Mouse (Mus musculus): ENCODE data around the gene Wdr82. TPM values are rescaled to one million over a fixed set of nuclear protein-coding genes. Genes with fewer than 3 reads are reported as not detected.

Gene Wdr82
- polyA plus RNA-seq (2016; fragmentation: Nextera tagmentation; extraction: Ambion mirVana): 30.8 and 32.6 TPM in 2 replicates

GRCm38 (mm10) chr9:106170556-106171345 is at the start of gene Wdr82:
TSS of gene Wdr82 (plus strand) at chr9:106170928.
- H3K9me3 ChIP-seq: no peaks in the 10 kb centered on the region
- under 1% methylated on average over 78 of the region's 81 CpGs for WGBS
- peaks cover 35% of the 10 kb centered on the region for H3K4me1 ChIP-seq
- peak within 1 kb of the TSS; percentile 97 for H3K27ac ChIP-seq
- peak within 1 kb of the TSS; percentile 95 for H3K9ac ChIP-seq
- H3K4me3 ChIP-seq: peak within 1 kb of the TSS; percentile 93
- no peaks in the 10 kb centered on the region for H3K36me3 ChIP-seq
- peak; percentile 85 for ATAC-seq (ENCODE audit: insufficient number of reproducible peaks, insufficient read depth, low FRiP score, low TSS enrichment)
- peak within 1 kb of the TSS; percentile 72 for H3K4me2 ChIP-seq (replicated peaks)
- no peaks in the 10 kb centered on the region for H3K27me3 ChIP-seq

- Histone ChIP-seq H3K9me3 (no peaks in the 10 kb centered on the region), H3K27me3 (no peaks in the 10 kb centered on the region), H3K4me1 (peaks cover 11% of the 10 kb centered on the region; the same call in 1 of the 2 replicates), H3K27ac (no peak overlapping the region), H3K36me3 (no peaks in the 10 kb centered on the region), H3K4me3 (no peak overlapping the region), H3K4me2 (replicated peaks) (no peak overlapping the region), H3K9ac (no peak overlapping the region)
- no peak for ATAC-seq (ENCODE audit: insufficient number of reproducible peaks, insufficient read depth, low FRiP score, low TSS enrichment)
- 42% methylated on average over 4 of the region's 4 CpGs for WGBS
Measured at GRCm38 (mm10) chr9:106123599-106123998, 47.1 kb upstream of the Wdr82 start.

DNA sequence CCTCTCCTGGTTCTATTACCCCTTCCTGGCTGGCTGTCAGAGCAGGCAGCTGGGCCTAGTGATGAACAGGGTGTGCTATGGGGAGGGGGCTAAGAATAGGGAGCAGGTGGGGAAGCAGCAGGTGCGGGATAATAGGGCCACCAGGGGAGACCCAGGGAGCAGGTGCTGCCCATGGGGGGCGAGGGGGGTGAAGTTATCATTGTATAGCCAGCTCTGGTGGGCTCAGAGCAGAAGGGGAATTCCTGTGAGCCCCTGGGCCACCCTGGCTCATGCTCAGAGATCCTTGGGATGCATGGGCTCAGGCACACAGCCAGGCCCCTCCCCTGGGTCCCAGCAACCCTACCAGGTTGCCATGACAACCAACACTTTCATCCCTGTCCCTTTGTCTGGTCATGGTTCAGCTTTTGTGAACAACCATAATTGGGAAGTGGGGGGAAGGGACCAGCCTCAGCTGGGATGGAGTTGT is 43.9 kb upstream of the Wdr82 start:
- Histone ChIP-seq H3K4me3 (no peak overlapping the region), H3K36me3 (no peaks in the 10 kb centered on the region), H3K9me3 (no peaks in the 10 kb centered on the region), H3K4me2 (replicated peaks) (no peak overlapping the region), H3K9ac (no peak overlapping the region), H3K27ac (no peak overlapping the region), H3K4me1 (peaks cover 11% of the 10 kb centered on the region; the same call in 1 of the 2 replicates), H3K27me3 (no peaks in the 10 kb centered on the region)
- ATAC-seq (ENCODE audit: insufficient number of reproducible peaks, insufficient read depth, low FRiP score, low TSS enrichment): peak; percentile 81
- WGBS: 30% methylated on average over 2 of the region's 2 CpGs

- H3K27me3 ChIP-seq: no peaks in the 10 kb centered on the region
- H3K4me3 ChIP-seq: no peak overlapping the region
- no peak for ATAC-seq (ENCODE audit: insufficient number of reproducible peaks, insufficient read depth, low FRiP score, low TSS enrichment)
- H3K4me1 ChIP-seq: peaks cover 11% of the 10 kb centered on the region; the same call in 1 of the 2 replicates
- H3K27ac ChIP-seq: no peak overlapping the region
- no peak overlapping the region for H3K9ac ChIP-seq
- 87% methylated on average over 2 of the region's 2 CpGs for WGBS
- H3K9me3 ChIP-seq: no peaks in the 10 kb centered on the region
- no peak overlapping the region for H3K4me2 ChIP-seq (replicated peaks)
- H3K36me3 ChIP-seq: no peaks in the 10 kb centered on the region
Measured at GRCm38 (mm10) chr9:106129072-106129471, 41.7 kb upstream of the Wdr82 start.

- WGBS: 68% methylated on average over 7 of the region's 7 CpGs
- Histone ChIP-seq H3K36me3 (no peaks in the 10 kb centered on the region), H3K27me3 (no peaks in the 10 kb centered on the region), H3K27ac (no peak overlapping the region), H3K4me1 (peaks cover 11% of the 10 kb centered on the region; the same call in 1 of the 2 replicates), H3K4me2 (replicated peaks) (no peak overlapping the region), H3K9ac (no peak overlapping the region), H3K9me3 (no peaks in the 10 kb centered on the region), H3K4me3 (no peak overlapping the region)
- ATAC-seq (ENCODE audit: insufficient number of reproducible peaks, insufficient read depth, low FRiP score, low TSS enrichment): no peak
Measured at GRCm38 (mm10) chr9:106130250-106130649, 40.5 kb upstream of the Wdr82 start.

DNA sequence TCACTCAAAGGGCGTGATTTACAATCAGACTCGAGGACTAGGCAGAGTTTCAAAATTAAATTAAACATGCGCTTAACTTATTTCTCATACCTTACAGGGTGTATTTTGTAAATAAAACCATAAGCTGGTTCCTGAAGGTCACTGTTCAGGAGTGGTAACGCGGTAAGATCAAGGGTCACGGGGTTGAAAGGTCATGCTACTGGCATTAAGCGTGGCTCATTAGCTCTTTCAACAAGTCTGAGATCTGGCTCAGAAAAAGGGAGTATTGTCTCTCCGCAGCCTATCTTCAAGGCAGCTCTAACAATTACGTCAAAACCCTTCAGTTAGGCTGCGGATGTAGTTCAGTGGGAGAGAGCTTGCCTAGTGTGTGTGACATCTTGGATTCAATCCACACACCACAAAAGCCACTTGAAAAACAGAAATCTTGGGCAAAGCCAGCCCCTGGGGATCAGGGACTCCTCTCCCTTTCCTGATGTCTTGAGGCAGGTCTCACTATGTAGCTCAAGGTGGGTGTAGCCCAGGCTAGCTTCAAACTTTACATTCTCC is 33.0 kb upstream of the Wdr82 start:
- no peak for ATAC-seq (ENCODE audit: insufficient number of reproducible peaks, insufficient read depth, low FRiP score, low TSS enrichment)
- no peaks in the 10 kb centered on the region for H3K4me1 ChIP-seq
- WGBS: 22% methylated on average over 10 of the region's 10 CpGs
- no peaks in the 10 kb centered on the region for H3K9me3 ChIP-seq
- H3K9ac ChIP-seq: no peak overlapping the region
- no peak overlapping the region for H3K4me3 ChIP-seq
- no peak overlapping the region for H3K4me2 ChIP-seq (replicated peaks)
- H3K27ac ChIP-seq: no peak overlapping the region
- no peaks in the 10 kb centered on the region for H3K27me3 ChIP-seq
- H3K36me3 ChIP-seq: no peaks in the 10 kb centered on the region

DNA sequence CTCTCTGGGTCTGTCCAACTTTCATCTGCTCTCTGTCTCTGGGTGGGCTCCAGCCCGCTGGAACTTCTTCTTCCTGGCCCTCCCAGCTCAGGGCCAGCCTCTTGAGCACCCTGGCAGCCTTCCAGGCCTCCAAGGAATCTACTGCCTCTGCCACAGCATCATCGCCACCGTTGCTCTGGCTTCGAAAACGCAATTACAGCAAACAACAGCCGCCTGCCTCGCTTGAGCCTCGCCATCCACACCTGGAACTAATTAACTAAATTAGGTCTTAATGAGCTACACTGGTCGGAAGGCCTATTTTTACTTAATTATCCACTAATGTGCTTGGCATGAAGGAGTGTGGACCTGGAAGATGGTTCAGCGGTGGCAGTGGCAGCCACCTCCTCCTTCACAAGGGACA is 31.0 kb upstream of the Wdr82 start:
- WGBS: 26% methylated on average over 10 of the region's 10 CpGs
- H3K36me3 ChIP-seq: no peaks in the 10 kb centered on the region
- no peak for ATAC-seq (ENCODE audit: insufficient number of reproducible peaks, insufficient read depth, low FRiP score, low TSS enrichment)
- H3K4me1 ChIP-seq: no peaks in the 10 kb centered on the region
- no peaks in the 10 kb centered on the region for H3K27me3 ChIP-seq
- H3K9me3 ChIP-seq: no peaks in the 10 kb centered on the region
- H3K27ac ChIP-seq: no peak overlapping the region
- no peak overlapping the region for H3K4me2 ChIP-seq (replicated peaks)
- H3K4me3 ChIP-seq: no peak overlapping the region
- H3K9ac ChIP-seq: no peak overlapping the region

- Histone ChIP-seq H3K27ac (no peak overlapping the region), H3K36me3 (no peaks in the 10 kb centered on the region), H3K4me1 (no peaks in the 10 kb centered on the region), H3K4me3 (no peak overlapping the region), H3K27me3 (0 out of 2 replicates have a peak, but pooled peaks cover 3% of the 10 kb centered on the region), H3K4me2 (replicated peaks) (no peak overlapping the region), H3K9ac (no peak overlapping the region), H3K9me3 (no peaks in the 10 kb centered on the region)
- ATAC-seq (ENCODE audit: insufficient number of reproducible peaks, insufficient read depth, low FRiP score, low TSS enrichment): no peak
- 74% methylated on average over 12 of the region's 12 CpGs for WGBS
Measured at GRCm38 (mm10) chr9:106141955-106142354, 28.8 kb upstream of the Wdr82 start.

GRCm38 (mm10) chr9:106144176-106144575 is 26.6 kb upstream of the Wdr82 start:
- peaks cover 10% of the 10 kb centered on the region for H3K4me1 ChIP-seq
- no peak overlapping the region for H3K4me3 ChIP-seq
- no peak overlapping the region for H3K4me2 ChIP-seq (replicated peaks)
- WGBS: 69% methylated on average over 7 of the region's 7 CpGs
- no peaks in the 10 kb centered on the region for H3K9me3 ChIP-seq
- no peak overlapping the region for H3K9ac ChIP-seq
- H3K36me3 ChIP-seq: no peaks in the 10 kb centered on the region
- ATAC-seq (ENCODE audit: insufficient number of reproducible peaks, insufficient read depth, low FRiP score, low TSS enrichment): no peak
- peaks cover 25% of the 10 kb centered on the region for H3K27me3 ChIP-seq
- H3K27ac ChIP-seq: no peak overlapping the region

GRCm38 (mm10) chr9:106145582-106145981 is 25.1 kb upstream of the Wdr82 start:
- H3K4me2 ChIP-seq (replicated peaks): no peak overlapping the region
- ATAC-seq (ENCODE audit: insufficient number of reproducible peaks, insufficient read depth, low FRiP score, low TSS enrichment): no peak
- no peak overlapping the region for H3K27ac ChIP-seq
- no peak overlapping the region for H3K9ac ChIP-seq
- peaks cover 12% of the 10 kb centered on the region for H3K4me1 ChIP-seq
- H3K27me3 ChIP-seq: peaks cover 39% of the 10 kb centered on the region
- no peaks in the 10 kb centered on the region for H3K9me3 ChIP-seq
- H3K4me3 ChIP-seq: no peak overlapping the region
- H3K36me3 ChIP-seq: no peaks in the 10 kb centered on the region
- WGBS: 77% methylated on average over 2 of the region's 2 CpGs

DNA sequence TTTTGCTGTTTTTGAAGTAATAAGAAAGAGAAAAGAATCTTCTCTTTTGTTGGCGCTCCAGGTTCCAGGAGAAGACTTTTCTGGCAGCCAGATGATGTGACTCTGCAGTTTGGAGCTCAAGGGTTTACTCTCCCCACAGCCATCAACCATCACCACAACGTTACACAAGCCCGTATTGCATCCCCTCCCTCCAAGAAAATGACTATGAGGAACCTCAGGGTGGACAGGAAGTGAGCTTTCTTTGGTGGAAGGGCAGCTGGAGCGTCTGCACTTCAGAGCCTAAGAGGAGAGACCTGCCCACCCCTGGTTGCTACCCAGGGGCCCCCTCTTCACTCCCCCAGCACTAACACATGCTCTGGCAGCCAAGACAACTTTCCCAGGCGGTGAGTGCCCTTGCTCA is 23.4 kb upstream of the Wdr82 start:
- Histone ChIP-seq H3K9me3 (no peaks in the 10 kb centered on the region), H3K36me3 (no peaks in the 10 kb centered on the region), H3K4me3 (0 out of 2 replicates have a peak overlapping the region, but pooled peaks have one; percentile 50), H3K4me1 (peaks cover 12% of the 10 kb centered on the region), H3K4me2 (replicated peaks) (peak overlapping the region; percentile 87; the same call in 1 of the 2 replicates), H3K9ac (no peak overlapping the region), H3K27me3 (peaks cover 45% of the 10 kb centered on the region), H3K27ac (no peak overlapping the region)
- ATAC-seq (ENCODE audit: insufficient number of reproducible peaks, insufficient read depth, low FRiP score, low TSS enrichment): no peak
- 31% methylated on average over 5 of the region's 5 CpGs for WGBS

All from embryonic facial prominence, embryonic 12.5 days (tissue).